Mouse (Mus musculus) heart, embryonic 14.5 days (tissue): ENCODE results near the gene Tmem211. TPM values are rescaled to one million over a fixed set of nuclear protein-coding genes. Genes with fewer than 3 reads are reported as not detected.

Experiments
- ATAC-seq: fragments of 200-750 bp; cut with Nextera tagmentation; 2 replicates; pipeline ENCODE4 v1.8.0; 2017; ENCODE audit warnings: low read depth, moderate TSS enrichment; ENCODE audit not compliant: insufficient number of reproducible peaks, insufficient read depth, low FRiP score
- H3K27ac ChIP-seq, 2 experiments: fragments of 200-500 bp in 1 of 2; fragments of 300-500 bp in 1 of 2; sonication (generic) in 1 of 2; replicated peaks in 1 of 2; 2 replicates each; pipeline ENCODE4 v1.5.1; 2012 to 2014; ENCODE audit warnings: low read depth in 2 of 2, low read length in 2 of 2, control low read depth in 1 of 2, mild to moderate bottlenecking in 1 of 2, mixed read lengths in 1 of 2; ENCODE audit not compliant: control insufficient read depth in 1 of 2, insufficient read depth in 1 of 2
- H3K27me3 ChIP-seq: fragments of 300-500 bp; sonication (generic); 2 replicates; pipeline ENCODE4 v1.6.1; 2014; ENCODE audit warnings: mild to moderate bottlenecking, low read length, control low read depth; ENCODE audit not compliant: control insufficient read depth, insufficient read depth
- H3K36me3 ChIP-seq: fragments of 300-500 bp; sonication (generic); 2 replicates; pipeline ENCODE4 v1.6.1; 2014; ENCODE audit warnings: mild to moderate bottlenecking, control low read depth, low read length, mixed read lengths; ENCODE audit not compliant: control insufficient read depth, insufficient read depth
- H3K4me1 ChIP-seq, 2 experiments: fragments of 200-500 bp in 1 of 2; fragments of 300-500 bp in 1 of 2; sonication (generic) in 1 of 2; 2 replicates each; pipeline ENCODE4 v1.6.1; 2012 to 2014; ENCODE audit warnings: low read length in 2 of 2, control low read depth in 1 of 2, mixed read lengths in 1 of 2; ENCODE audit not compliant: control insufficient read depth in 2 of 2, insufficient read depth in 2 of 2
- H3K4me2 ChIP-seq: fragments of 300-500 bp; sonication (generic); 2 replicates; pipeline ENCODE4 v1.6.1; 2014; ENCODE audit warnings: mild to moderate bottlenecking, low read length
- H3K4me3 ChIP-seq, 2 experiments: fragments of 200-500 bp in 1 of 2; fragments of 300-500 bp in 1 of 2; sonication (generic) in 1 of 2; 2 replicates each; pipeline ENCODE4 v1.5.1; 2012 to 2014; ENCODE audit warnings: low read length in 2 of 2, mild to moderate bottlenecking in 2 of 2, control low read depth in 1 of 2, low read depth in 1 of 2, moderate library complexity in 1 of 2; ENCODE audit not compliant: control insufficient read depth in 1 of 2, insufficient read depth in 1 of 2
- H3K9ac ChIP-seq: fragments of 300-500 bp; sonication (generic); 2 replicates; pipeline ENCODE4 v1.6.1; 2014; ENCODE audit warnings: mild to moderate bottlenecking, low read length
- H3K9me3 ChIP-seq: fragments of 300-500 bp; sonication (generic); 2 replicates; pipeline ENCODE4 v1.6.1; 2016; ENCODE audit warnings: low read length, control low read depth; ENCODE audit not compliant: control insufficient read depth
- WGBS: fragments of 180-500 bp; shearing (Covaris S2); extraction: QIAGEN DNeasy Blood & Tissue Kit; methylation state at CpG from one replicate; pipeline ENCODE4 v1.1.7; 2014; 5-methylcytosine and 5-hydroxymethylcytosine counted together
- polyA plus RNA-seq: library from polyadenylated mRNA; unstranded; fragments of >200 nt; fragmentation: Nextera tagmentation; extraction: Ambion mirVana; gene quantifications from 2 replicates; pipeline ENCODE4 v1.2.1, GENCODE M21; 2014

Tmem211 gene
- polyA plus RNA-seq, 1 experiment from 2014 or later = not detected

DNA sequence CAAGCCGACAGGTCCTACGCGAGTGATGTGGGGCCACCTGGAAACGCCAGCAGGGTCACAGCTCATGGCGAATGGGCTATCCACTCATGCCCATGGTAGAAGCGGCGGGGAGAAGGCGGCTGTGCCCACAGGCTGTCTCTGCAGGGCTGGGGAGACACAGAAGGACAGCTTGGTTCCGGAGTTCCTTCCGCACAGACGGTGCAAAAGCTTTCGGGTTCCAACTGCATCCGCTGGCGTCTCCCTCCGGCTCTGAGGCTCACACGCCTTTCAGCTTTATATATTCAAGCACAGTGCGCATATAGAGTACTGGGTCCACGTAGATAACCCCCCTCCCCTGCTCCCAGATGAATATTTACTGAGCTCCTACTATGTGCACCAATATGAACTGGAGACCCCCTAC is 32.9 kb upstream of the Tmem211 start:
- 90% methylated on average over 18 of the region's 18 CpGs for WGBS
- no peaks in the 10 kb centered on the region for H3K9me3 ChIP-seq
- no peak overlapping the region for H3K9ac ChIP-seq
- H3K27ac ChIP-seq = no peak overlapping the region
- H3K4me2 ChIP-seq = no peak overlapping the region
- no peak overlapping the region for H3K4me3 ChIP-seq
- H3K4me1 ChIP-seq = peaks cover 1 to 6% of the 10 kb centered on the region in 2 experiments; a peak in 3 of 4 replicates
- H3K36me3 ChIP-seq = no peaks in the 10 kb centered on the region
- ATAC-seq = no peak
- no peaks in the 10 kb centered on the region for H3K27me3 ChIP-seq

DNA sequence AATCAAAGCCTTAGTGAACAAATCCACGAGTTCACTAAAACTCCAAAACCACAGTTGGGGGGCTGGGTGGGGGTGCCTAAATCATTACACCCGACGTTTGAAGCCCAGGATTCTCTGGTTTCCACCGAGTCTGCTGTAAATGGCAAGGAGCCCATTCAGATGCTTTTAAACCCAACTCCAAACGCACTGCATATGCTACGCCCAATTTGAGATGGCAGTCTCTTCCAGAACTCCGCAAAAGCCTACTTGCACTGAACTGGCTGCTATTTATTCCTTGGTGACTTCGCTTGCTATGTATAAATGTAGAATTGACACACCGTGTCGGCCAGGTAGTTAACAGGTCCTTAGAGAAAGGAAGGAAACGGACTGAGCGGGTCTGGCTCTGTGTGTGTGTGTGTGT is 31.3 kb upstream of the Tmem211 start:
- Histone ChIP-seq H3K9ac (no peak overlapping the region), H3K4me2 (no peak overlapping the region), H3K27ac (no peak overlapping the region), H3K36me3 (no peaks in the 10 kb centered on the region), H3K4me1 (peaks cover 7 to 12% of the 10 kb centered on the region in 2 experiments; a peak in 3 of 4 replicates), H3K9me3 (no peaks in the 10 kb centered on the region), H3K27me3 (no peaks in the 10 kb centered on the region), H3K4me3 (no peak overlapping the region)
- ATAC-seq = no peak
- 82% methylated on average over 12 of the region's 12 CpGs for WGBS

DNA sequence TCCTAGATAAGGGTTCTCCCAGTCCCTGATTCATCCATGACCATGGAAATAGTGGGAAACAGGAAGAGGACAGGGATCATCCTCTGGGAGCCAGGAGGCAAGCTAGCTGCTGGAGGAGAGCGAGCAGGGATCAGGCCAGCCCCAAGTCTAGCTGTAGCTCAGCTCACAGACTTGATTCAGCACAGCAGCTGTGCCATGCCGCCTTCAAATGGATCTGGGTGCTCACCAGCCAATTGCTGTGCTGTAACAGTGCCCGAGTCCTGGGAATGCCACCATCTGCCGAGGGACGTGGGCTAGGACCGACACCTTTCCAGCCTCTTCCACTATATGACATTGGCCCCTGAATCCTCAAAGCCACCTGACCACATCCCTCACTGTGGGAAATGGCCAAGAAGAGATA is 30.8 kb upstream of the Tmem211 start:
- H3K4me3 ChIP-seq = no peak overlapping the region
- no peak for ATAC-seq
- H3K4me2 ChIP-seq = no peak overlapping the region
- WGBS = 90% methylated on average over 6 of the region's 6 CpGs
- H3K36me3 ChIP-seq = no peaks in the 10 kb centered on the region
- H3K27ac ChIP-seq = no peak overlapping the region
- H3K4me1 ChIP-seq = peaks cover 11 to 12% of the 10 kb centered on the region in 2 experiments; a peak in 3 of 4 replicates
- no peaks in the 10 kb centered on the region for H3K9me3 ChIP-seq
- H3K27me3 ChIP-seq = no peaks in the 10 kb centered on the region
- no peak overlapping the region for H3K9ac ChIP-seq

DNA sequence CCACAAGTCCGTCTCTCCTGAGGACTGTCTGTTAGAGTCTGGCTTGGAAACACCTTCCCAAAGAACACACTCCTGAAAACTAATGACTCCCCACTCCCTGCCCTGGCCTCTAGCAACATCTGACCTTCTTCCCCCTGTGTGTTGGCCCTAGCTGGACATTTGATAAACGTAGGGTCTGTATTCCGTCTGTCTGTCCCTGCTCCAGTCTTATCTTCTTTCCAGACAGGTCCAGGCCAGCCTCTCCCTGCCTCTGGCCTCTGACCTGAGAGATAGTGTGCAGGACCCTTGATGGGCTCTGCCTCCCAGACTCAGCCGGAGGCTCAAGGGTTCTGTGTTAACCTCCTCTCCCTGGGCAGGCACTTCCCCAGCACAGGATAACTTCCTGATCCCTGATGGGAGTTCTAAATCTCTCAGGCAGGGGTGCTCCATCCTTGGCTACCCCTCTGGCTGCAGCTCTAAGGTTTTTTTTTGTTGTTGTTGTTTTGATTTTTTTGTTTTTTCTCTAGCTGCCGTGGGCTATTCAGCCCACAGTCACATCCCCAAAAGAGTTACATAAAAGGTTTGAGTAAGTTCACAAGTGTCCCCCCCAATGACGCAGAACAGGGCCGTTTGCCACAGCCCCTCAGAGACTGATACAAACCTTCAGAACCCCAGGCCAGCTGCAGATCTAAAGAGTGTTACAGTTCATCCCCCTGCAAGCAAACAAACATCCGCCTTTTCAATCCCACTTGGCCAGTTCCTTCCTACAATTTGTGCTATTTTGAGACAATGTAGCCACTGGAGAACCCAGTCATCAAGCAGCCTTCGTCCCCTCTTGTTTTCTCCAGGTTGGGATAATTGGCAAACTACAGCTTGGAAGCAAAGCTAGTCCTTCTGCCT is 29.6 kb upstream of the Tmem211 start:
- H3K9me3 ChIP-seq = no peaks in the 10 kb centered on the region
- peak overlapping the region; percentile 55 to 69 for H3K27ac ChIP-seq
- H3K27me3 ChIP-seq = no peaks in the 10 kb centered on the region
- no peak for ATAC-seq
- WGBS = 24% methylated on average over 9 of the region's 9 CpGs
- no peak overlapping the region for H3K4me3 ChIP-seq
- H3K36me3 ChIP-seq = no peaks in the 10 kb centered on the region
- no peak overlapping the region for H3K9ac ChIP-seq
- H3K4me2 ChIP-seq = no peak overlapping the region
- peaks cover 11 to 12% of the 10 kb centered on the region in 2 experiments; a peak in 3 of 4 replicates for H3K4me1 ChIP-seq

DNA sequence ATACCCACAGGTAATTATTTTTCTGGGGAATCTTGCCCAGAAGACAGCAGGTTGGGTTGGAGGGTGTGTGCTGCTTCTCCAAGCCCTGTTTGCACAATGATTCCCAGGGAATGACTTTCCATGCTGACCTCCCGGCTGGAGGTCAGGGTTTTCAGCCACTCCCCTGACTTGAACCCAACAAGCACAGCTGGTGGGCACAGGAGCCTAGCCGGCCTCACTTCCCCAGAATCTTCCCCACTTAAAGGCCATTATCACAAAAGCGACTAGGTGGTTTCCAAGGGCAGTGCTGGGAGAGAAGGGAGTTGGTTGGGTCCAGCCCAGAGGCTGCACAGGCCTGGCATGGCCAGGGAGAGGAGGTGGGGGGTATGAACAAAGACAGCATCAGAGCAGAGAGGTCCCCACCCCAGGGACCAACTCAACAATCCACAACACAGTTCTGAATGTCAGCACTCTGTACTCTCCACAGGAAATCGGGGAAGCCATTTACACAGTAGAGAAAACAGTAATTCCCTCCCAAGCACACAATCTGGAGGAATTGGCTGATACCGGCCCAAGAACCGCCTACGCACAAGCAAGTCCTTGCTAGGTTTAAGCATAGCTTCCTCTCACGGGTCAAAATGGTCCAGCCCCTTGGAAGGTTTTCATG is 27.5 kb upstream of the Tmem211 start:
- H3K9me3 ChIP-seq = no peaks in the 10 kb centered on the region
- peak; percentile 60 for ATAC-seq
- peak overlapping the region; percentile 52 to 69 for H3K27ac ChIP-seq
- H3K27me3 ChIP-seq = no peaks in the 10 kb centered on the region
- WGBS = 45% methylated on average over 8 of the region's 8 CpGs
- H3K4me3 ChIP-seq = no peak overlapping the region
- no peaks in the 10 kb centered on the region for H3K36me3 ChIP-seq
- 0 out of 2 replicates have a peak overlapping the region, but pooled peaks have one; percentile 18 for H3K9ac ChIP-seq
- H3K4me1 ChIP-seq = peaks cover 11 to 12% of the 10 kb centered on the region in 2 experiments; a peak in 3 of 4 replicates
- H3K4me2 ChIP-seq = no peak overlapping the region

DNA sequence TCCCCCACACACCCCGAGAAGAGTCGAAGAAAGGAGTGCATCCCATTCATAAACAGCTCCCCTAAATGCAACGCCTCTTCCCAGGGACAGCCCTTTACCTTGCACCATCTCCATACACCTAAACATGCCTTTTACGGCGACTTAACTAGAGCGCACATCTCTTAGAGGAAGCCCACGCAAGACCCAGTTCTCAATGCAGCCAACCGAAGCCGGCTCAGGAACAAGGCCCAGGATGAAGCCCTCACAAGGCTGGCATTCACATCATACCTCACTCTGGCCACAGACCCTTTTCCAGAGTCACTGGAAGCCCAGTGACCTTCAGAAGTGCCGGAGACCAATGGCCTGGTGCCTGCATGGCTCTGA is 27.0 kb upstream of the Tmem211 start:
- WGBS = 81% methylated on average over 10 of the region's 10 CpGs

DNA sequence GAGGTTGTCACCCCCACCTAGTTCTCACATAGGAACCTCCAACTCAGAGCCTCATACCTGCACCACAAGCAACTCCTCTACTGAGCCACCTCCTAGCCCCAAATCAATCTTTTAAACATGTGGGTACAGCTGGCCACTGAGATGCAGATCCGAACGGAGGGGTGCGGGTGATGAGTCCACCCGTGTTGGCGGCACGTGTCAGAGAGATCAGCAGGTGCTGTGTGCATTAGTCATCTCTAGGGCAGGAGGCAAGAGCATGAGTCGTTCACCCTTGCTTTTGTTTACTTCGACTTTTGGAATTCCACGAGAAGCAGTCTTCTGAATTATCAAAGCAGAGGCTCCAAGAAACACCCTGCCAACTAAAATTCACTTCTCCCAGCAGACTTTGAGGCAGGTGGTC is 22.5 kb upstream of the Tmem211 start:
- Histone ChIP-seq H3K27ac (no peak overlapping the region), H3K4me3 (no peak overlapping the region), H3K36me3 (no peaks in the 10 kb centered on the region), H3K9me3 (no peaks in the 10 kb centered on the region), H3K9ac (no peak overlapping the region), H3K4me2 (no peak overlapping the region), H3K27me3 (no peaks in the 10 kb centered on the region), H3K4me1 (peaks cover 8 to 25% of the 10 kb centered on the region in 2 experiments)
- no peak for ATAC-seq
- WGBS = 83% methylated on average over 9 of the region's 9 CpGs

More for the DNA sequence above, 27.0 kb upstream of the Tmem211 start:
- Histone ChIP-seq H3K27ac (peak overlapping the region in 1 of 2 experiments; percentile 69; a peak in 3 of 4 replicates), H3K4me3 (no peak overlapping the region), H3K9me3 (no peaks in the 10 kb centered on the region), H3K27me3 (no peaks in the 10 kb centered on the region), H3K4me1 (peaks cover 11 to 12% of the 10 kb centered on the region in 2 experiments; a peak in 3 of 4 replicates), H3K4me2 (no peak overlapping the region), H3K9ac (no peak overlapping the region), H3K36me3 (no peaks in the 10 kb centered on the region)
- no peak for ATAC-seq
